Mouse (Mus musculus) bone marrow, adult 2 months (tissue): ENCODE data around the gene Wdr91.

ENCODE experiments used
- CTCF ChIP-seq: fragments of 200-500 bp; IDR thresholded peaks from 2 replicates; pipeline ENCODE4 v1.5.1; 2011; ENCODE audit warnings: low read length, control low read depth; ENCODE audit not compliant: control insufficient read depth, insufficient read depth
- POLR2A ChIP-seq: fragments of 200-500 bp; IDR thresholded peaks from 2 replicates; pipeline ENCODE4 v1.6.1; 2011; ENCODE audit warnings: low read depth, mild to moderate bottlenecking, control low read depth, low read length, borderline replicate concordance; ENCODE audit not compliant: control insufficient read depth

GRCm38 (mm10) chr6:34861546-34862053, 49.1 kb downstream of the Wdr91 start:
- TF ChIP-seq CTCF (no peak), POLR2A (no peak)
